In genomic region chr3:152107149-152108002, GRCm38 (mm10) we compare ENCODE assay signal across 7 mouse cellular contexts. TPM values are rescaled to one million over a fixed set of nuclear protein-coding genes. Genes with fewer than 3 reads are reported as not detected.
DNase-seq lines count a peak whose midpoint lies in the region; ATAC-seq and TF ChIP-seq lines count a peak whose summit lies in the region.

No protein-coding gene starts in this region.

- intact Hi-C loops in left cerebral cortex, postnatal 36 days (cut with DNase I): loop anchor here (5.0 kb wide), 1 partner anchor 85 kb away; no protein-coding TSS in a partner anchor

- 15% methylated on average over 29 of the region's 30 CpGs for WGBS in lung, postnatal 0 days
- WGBS in hindbrain, embryonic 13.5 days: 29% methylated on average over 29 of the region's 30 CpGs
- WGBS in midbrain, embryonic 11.5 days: 28% methylated on average over 30 of the region's 30 CpGs

- TF ChIP-seq EP300 in lung, postnatal 0 days (IDR thresholded peaks at IDR 0.05): no peak

- H3K9me3 ChIP-seq in lung, postnatal 0 days (ENCODE audit: low read length): no peaks in the 10 kb centered on the region
- no peaks in the 10 kb centered on the region for H3K9me3 ChIP-seq in hindbrain, embryonic 13.5 days
- no peaks in the 10 kb centered on the region for H3K9me3 ChIP-seq in midbrain, embryonic 11.5 days (ENCODE audit: control insufficient read depth, low read length)

- no peaks in the 10 kb centered on the region for H3K36me3 ChIP-seq in lung, postnatal 0 days (ENCODE audit: insufficient read depth, low read length)
- H3K36me3 ChIP-seq in hindbrain, embryonic 13.5 days: no peaks in the 10 kb centered on the region
- no peaks in the 10 kb centered on the region for H3K36me3 ChIP-seq in midbrain, embryonic 11.5 days (ENCODE audit: control insufficient read depth, insufficient read depth, low read length)

- peak overlapping the region; percentile 41 for H3K4me2 ChIP-seq in lung, postnatal 0 days (replicated peaks; ENCODE audit: low read depth, low read length)
- H3K4me2 ChIP-seq in hindbrain, embryonic 13.5 days: peak overlapping the region; percentile 91
- peak overlapping the region; percentile 88 for H3K4me2 ChIP-seq in midbrain, embryonic 11.5 days

- DNase-seq in lung, postnatal 0 days (ENCODE audit: low spot score): peak; percentile 40
- no peak for DNase-seq in lung, adult 18-20 months
- DNase-seq in embryo, embryonic 10 days (ENCODE audit: low spot score): peak; percentile 59
- DNase-seq in midbrain, embryonic 11.5 days (ENCODE audit: low spot score, missing footprints): peak; percentile 95
- no peak for DNase-seq in frontal cortex, postnatal 10 days (ENCODE audit: low spot score in 2 of 2)
- no peak for DNase-seq in left cerebral cortex, postnatal 36 days (ENCODE audit: low spot score in 2 of 2)

- peaks cover 10% of the 10 kb centered on the region; the same call in 1 of the 2 replicates for H3K4me1 ChIP-seq in lung, postnatal 0 days (ENCODE audit: insufficient read depth, low read depth, low read length)
- peaks cover 32% of the 10 kb centered on the region for H3K4me1 ChIP-seq in hindbrain, embryonic 13.5 days (replicated peaks)
- peaks cover 14% of the 10 kb centered on the region; the same call in 1 of the 2 replicates for H3K4me1 ChIP-seq in midbrain, embryonic 11.5 days (ENCODE audit: control insufficient read depth, insufficient read depth, low read length)

- H3K4me3 ChIP-seq in lung, postnatal 0 days (ENCODE audit: low read depth, low read length): 0 out of 2 replicates have a peak overlapping the region, but pooled peaks have one; percentile 2
- peak overlapping the region; percentile 49 for H3K4me3 ChIP-seq in hindbrain, embryonic 13.5 days
- peak overlapping the region; percentile 36 for H3K4me3 ChIP-seq in midbrain, embryonic 11.5 days (ENCODE audit: low read depth, low read length)

- no peak overlapping the region for H3K9ac ChIP-seq in lung, postnatal 0 days (replicated peaks; ENCODE audit: low read depth)
- peak overlapping the region; percentile 67 for H3K9ac ChIP-seq in hindbrain, embryonic 13.5 days
- peak overlapping the region; percentile 39; the same call in 1 of the 2 replicates for H3K9ac ChIP-seq in midbrain, embryonic 11.5 days (ENCODE audit: low read length)

- no peak for TF ChIP-seq CTCF in lung, postnatal 0 days (IDR thresholded peaks at IDR 0.05)

- peak; percentile 10; the same call in 1 of the 2 replicates for ATAC-seq in lung, postnatal 0 days
- ATAC-seq in hindbrain, embryonic 13.5 days (ENCODE audit: low FRiP score): peak; percentile 76
- peak; percentile 79 for ATAC-seq in midbrain, embryonic 11.5 days (ENCODE audit: low FRiP score)

- 0 out of 2 replicates have a peak, but pooled peaks cover 5% of the 10 kb centered on the region for H3K27me3 ChIP-seq in lung, postnatal 0 days (replicated peaks; ENCODE audit: insufficient read depth, low read length)
- H3K27me3 ChIP-seq in hindbrain, embryonic 13.5 days: peaks cover 30% of the 10 kb centered on the region
- H3K27me3 ChIP-seq in midbrain, embryonic 11.5 days (ENCODE audit: control insufficient read depth, insufficient read depth, low read length): no peaks in the 10 kb centered on the region

- H3K27ac ChIP-seq in lung, postnatal 0 days (ENCODE audit: low read length): no peak overlapping the region
- H3K27ac ChIP-seq in hindbrain, embryonic 13.5 days: peak overlapping the region; percentile 71
- no peak overlapping the region for H3K27ac ChIP-seq in midbrain, embryonic 11.5 days (ENCODE audit: low read depth, low read length)

RNA-seq across cellular contexts. Expression of gene Gipc2, which starts 58.7 kb away (rescaled TPM):
- 86.3 and 107 TPM in 2 replicates for polyA plus RNA-seq in lung, postnatal 0 days (2015; fragmentation: Nextera tagmentation; extraction: Ambion mirVana)
- 8.4 and 9.2 TPM in 2 replicates for polyA plus RNA-seq in hindbrain, embryonic 13.5 days (2015; fragmentation: Nextera tagmentation; extraction: Ambion mirVana)
- polyA plus RNA-seq in midbrain, embryonic 11.5 days (2014; fragmentation: Nextera tagmentation; extraction: Ambion mirVana): 1.5 and 2.1 TPM in 2 replicates
- 1 to 10 TPM; 3.8 to 7.9 TPM for total RNA-seq in left cerebral cortex, postnatal 36 days (2021)

Comparison
In these comparisons a context has a peak if more than half of its experiments do, and no peak if none do; other contexts are left out.
1. DNase-seq: peak in lung, postnatal 0 days (single experiment), embryo, embryonic 10 days (single experiment) and midbrain, embryonic 11.5 days (single experiment); none in lung, adult 18-20 months (0 of 2), frontal cortex, postnatal 10 days (0 of 2) and left cerebral cortex, postnatal 36 days (0 of 2).
2. ATAC-seq: peak in every context shown above with its lines; median percentile 79 in midbrain, embryonic 11.5 days; 76 in hindbrain, embryonic 13.5 days; 10 in lung, postnatal 0 days.
3. H3K4me2 ChIP-seq: peak in every context shown above with its lines; median percentile 91 in hindbrain, embryonic 13.5 days; 88 in midbrain, embryonic 11.5 days; 41 in lung, postnatal 0 days.
4. Peak in every context shown above with its lines, with median percentiles within 50 percentile points of each other: H3K4me3 ChIP-seq.